Mouse (Mus musculus) stomach, embryonic 15.5 days (tissue): Measurements from ENCODE around the gene Stxbp3. TPM values are rescaled to one million over a fixed set of nuclear protein-coding genes. Genes with fewer than 3 reads are reported as not detected.
A peak's percentile ranks its signal among the peaks of the same experiment; 100 is the strongest.
"Not testable (repeated sequence)": the region's sequence is repeated elsewhere in the genome, so short reads cannot be mapped to it uniquely, and the experiment has no call there.

Source experiments
- ATAC-seq: fragments of 200-750 bp; cut with Nextera tagmentation; 2 replicates; pipeline ENCODE4 v1.8.0; 2017; ENCODE audit warnings: low read depth, moderate number of reproducible peaks, moderate TSS enrichment; ENCODE audit not compliant: insufficient read depth, low FRiP score
- H3K27ac ChIP-seq: fragments of 300-500 bp; sonication (generic); 2 replicates; pipeline ENCODE4 v1.5.1; 2015; ENCODE audit warnings: mild to moderate bottlenecking, inconsistent platforms
- H3K27me3 ChIP-seq: fragments of 300-500 bp; sonication (generic); replicated peaks from 2 replicates; pipeline ENCODE4 v1.6.1; 2015; ENCODE audit warnings: inconsistent platforms
- H3K36me3 ChIP-seq: fragments of 300-500 bp; sonication (generic); 2 replicates; pipeline ENCODE4 v1.6.1; 2015; ENCODE audit warnings: inconsistent platforms
- H3K4me1 ChIP-seq: fragments of 300-500 bp; sonication (generic); 2 replicates; pipeline ENCODE4 v1.6.1; 2015; ENCODE audit warnings: inconsistent platforms
- H3K4me2 ChIP-seq: fragments of 300-500 bp; sonication (generic); 2 replicates; pipeline ENCODE4 v1.6.1; 2015; ENCODE audit warnings: mild to moderate bottlenecking, inconsistent platforms
- H3K4me3 ChIP-seq: fragments of 300-500 bp; sonication (generic); replicated peaks from 2 replicates; pipeline ENCODE4 v1.5.1; 2015; ENCODE audit warnings: inconsistent platforms
- H3K9ac ChIP-seq: fragments of 300-500 bp; sonication (generic); 2 replicates; pipeline ENCODE4 v1.6.1; 2015; ENCODE audit warnings: inconsistent platforms
- H3K9me3 ChIP-seq: fragments of 300-500 bp; sonication (generic); 2 replicates; pipeline ENCODE4 v1.6.1; 2016; ENCODE audit warnings: inconsistent platforms
- WGBS: fragments of 180-500 bp; shearing (Covaris S2); methylation state at CpG from one replicate; pipeline ENCODE4 v1.1.7; 2015; 5-methylcytosine and 5-hydroxymethylcytosine counted together
- polyA plus RNA-seq: library from polyadenylated mRNA; unstranded; fragments of >200 nt; fragmentation: Nextera tagmentation; extraction: Ambion mirVana; gene quantifications from 2 replicates; pipeline ENCODE4 v1.2.1, GENCODE M21; 2015

The Stxbp3 gene
- 40.3 and 42.2 TPM in 2 replicates for polyA plus RNA-seq

GRCm38 (mm10) chr3:108840000-108840715 is at the start of gene Stxbp3:
Gene Stxbp3, minus strand, starts transcription at chr3:108840526.
- peak within 1 kb of the TSS; percentile 60 for H3K4me3 ChIP-seq
- H3K36me3 ChIP-seq = no peaks in the 10 kb centered on the region; the same call in none of the 2 replicates
- peak within 1 kb of the TSS; percentile 86 for H3K27ac ChIP-seq
- peak within 1 kb of the TSS; percentile 60 for H3K4me2 ChIP-seq
- H3K9me3 ChIP-seq = no peaks in the 10 kb centered on the region
- peak within 1 kb of the TSS; percentile 40 for H3K9ac ChIP-seq
- peak; percentile 93 for ATAC-seq
- WGBS = under 1% methylated on average over 56 of the region's 56 CpGs
- H3K4me1 ChIP-seq = peaks cover 10% of the 10 kb centered on the region; the same call in 1 of the 2 replicates
- H3K27me3 ChIP-seq = no peaks in the 10 kb centered on the region

- H3K27me3 ChIP-seq = no peaks in the 10 kb centered on the region
- H3K36me3 ChIP-seq = no peaks in the 10 kb centered on the region
- H3K4me2 ChIP-seq = no peak within 1 kb of the TSS
- H3K4me1 ChIP-seq = no peaks in the 10 kb centered on the region
- H3K9me3 ChIP-seq = no peaks in the 10 kb centered on the region
- no peak within 1 kb of the TSS for H3K9ac ChIP-seq
- ATAC-seq = no peak
- no peak within 1 kb of the TSS for H3K27ac ChIP-seq
- H3K4me3 ChIP-seq = no peak within 1 kb of the TSS
- WGBS = 86% methylated on average over 1 of the region's 1 CpGs
Measured at GRCm38 (mm10) chr3:108889908-108890307, 49.6 kb upstream of the Stxbp3 start, which contains the start of gene Fndc7. Gene Fndc7, minus strand, starts transcription at chr3:108890008.

GRCm38 (mm10) chr3:108887618-108887975 is 47.3 kb upstream of the Stxbp3 start:
- ATAC-seq = no peak
- Histone ChIP-seq H3K36me3 (no peaks in the 10 kb centered on the region), H3K4me1 (no peaks in the 10 kb centered on the region), H3K27me3 (no peaks in the 10 kb centered on the region), H3K9ac (no peak overlapping the region), H3K9me3 (no peaks in the 10 kb centered on the region), H3K27ac (no peak overlapping the region), H3K4me2 (no peak overlapping the region), H3K4me3 (no peak overlapping the region)
- WGBS = 94% methylated on average over 3 of the region's 3 CpGs

- no peak overlapping the region for H3K4me2 ChIP-seq
- no peaks in the 10 kb centered on the region for H3K4me1 ChIP-seq
- no peak overlapping the region for H3K4me3 ChIP-seq
- no peaks in the 10 kb centered on the region for H3K9me3 ChIP-seq
- H3K27ac ChIP-seq = no peak overlapping the region
- H3K36me3 ChIP-seq = no peaks in the 10 kb centered on the region
- 65% methylated on average over 12 of the region's 12 CpGs for WGBS
- H3K27me3 ChIP-seq = no peaks in the 10 kb centered on the region
- H3K9ac ChIP-seq = no peak overlapping the region
- ATAC-seq = 0 out of 2 replicates have a peak, but pooled peaks have one; percentile 39
Measured at GRCm38 (mm10) chr3:108886934-108887617, 46.8 kb upstream of the Stxbp3 start.

- Histone ChIP-seq H3K36me3 (no peaks in the 10 kb centered on the region), H3K4me2 (no peak overlapping the region), H3K27ac (peak overlapping the region; percentile 31), H3K9me3 (no peaks in the 10 kb centered on the region), H3K4me3 (no peak overlapping the region), H3K4me1 (peaks cover 2% of the 10 kb centered on the region; the same call in 1 of the 2 replicates), H3K9ac (no peak overlapping the region), H3K27me3 (no peaks in the 10 kb centered on the region)
- 41% methylated on average over 9 of the region's 9 CpGs for WGBS
- ATAC-seq = no peak
Measured at GRCm38 (mm10) chr3:108885686-108886530, 45.6 kb upstream of the Stxbp3 start.

- Histone ChIP-seq H3K9me3 (no peaks in the 10 kb centered on the region), H3K4me2 (no peak overlapping the region), H3K4me1 (peaks cover 7% of the 10 kb centered on the region; the same call in 1 of the 2 replicates), H3K36me3 (no peaks in the 10 kb centered on the region), H3K4me3 (no peak overlapping the region), H3K9ac (no peak overlapping the region), H3K27ac (0 out of 2 replicates have a peak overlapping the region, but pooled peaks have one; percentile 7), H3K27me3 (no peaks in the 10 kb centered on the region)
- WGBS = 66% methylated on average over 8 of the region's 8 CpGs
- no peak for ATAC-seq
Measured at GRCm38 (mm10) chr3:108884706-108885289, 44.5 kb upstream of the Stxbp3 start.

- Histone ChIP-seq H3K36me3 (no peaks in the 10 kb centered on the region), H3K4me1 (peaks cover 11% of the 10 kb centered on the region), H3K9me3 (no peaks in the 10 kb centered on the region), H3K4me2 (no peak overlapping the region), H3K27me3 (no peaks in the 10 kb centered on the region), H3K9ac (no peak overlapping the region), H3K4me3 (no peak overlapping the region), H3K27ac (no peak overlapping the region)
- no peak for ATAC-seq
- 91% methylated on average over 2 of the region's 2 CpGs for WGBS
Measured at GRCm38 (mm10) chr3:108883067-108883466, 42.7 kb upstream of the Stxbp3 start.

GRCm38 (mm10) chr3:108881873-108882272 is 41.5 kb upstream of the Stxbp3 start:
- not testable (repeated sequence) for H3K9ac ChIP-seq, ATAC-seq, H3K9me3 ChIP-seq, H3K27me3 ChIP-seq, H3K36me3 ChIP-seq, H3K4me3 ChIP-seq, H3K4me2 ChIP-seq
- peaks cover 11% of the 10 kb centered on the region for H3K4me1 ChIP-seq
- peak overlapping the region; percentile 46; the same call in 1 of the 2 replicates for H3K27ac ChIP-seq
- WGBS = 39% methylated on average over 4 of the region's 4 CpGs

- peaks cover 11% of the 10 kb centered on the region for H3K4me1 ChIP-seq
- peak; percentile 75; the same call in 1 of the 2 replicates for ATAC-seq
- H3K27me3 ChIP-seq = no peaks in the 10 kb centered on the region
- no peak overlapping the region for H3K9ac ChIP-seq
- peak overlapping the region; percentile 46; the same call in 1 of the 2 replicates for H3K27ac ChIP-seq
- H3K36me3 ChIP-seq = no peaks in the 10 kb centered on the region
- no peaks in the 10 kb centered on the region for H3K9me3 ChIP-seq
- H3K4me2 ChIP-seq = peak overlapping the region; percentile 8
- H3K4me3 ChIP-seq = no peak overlapping the region
- WGBS = 33% methylated on average over 28 of the region's 28 CpGs
Measured at GRCm38 (mm10) chr3:108880544-108881507, 40.5 kb upstream of the Stxbp3 start.

GRCm38 (mm10) chr3:108879836-108880435 is 39.6 kb upstream of the Stxbp3 start:
- Histone ChIP-seq H3K36me3 (no peaks in the 10 kb centered on the region), H3K9me3 (no peaks in the 10 kb centered on the region), H3K27ac (no peak overlapping the region), H3K27me3 (no peaks in the 10 kb centered on the region), H3K9ac (no peak overlapping the region), H3K4me2 (no peak overlapping the region), H3K4me1 (peaks cover 11% of the 10 kb centered on the region), H3K4me3 (no peak overlapping the region)
- 52% methylated on average over 5 of the region's 5 CpGs for WGBS
- ATAC-seq = no peak
